Mouse (Mus musculus): ENCODE results near the gene Opcml. TPM values are rescaled to one million over a fixed set of nuclear protein-coding genes. Genes with fewer than 3 reads are reported as not detected.

Opcml gene
- polyA plus RNA-seq, 1 experiment, result 43.6 TPM

GRCm38 (mm10) chr9:28285016-28285415 lies 494.4 kb downstream of the Opcml start:
- H3K27ac ChIP-seq (ENCODE audit: insufficient read depth, low read length), result no peak overlapping the region
- no peaks in the 10 kb centered on the region for H3K27me3 ChIP-seq (ENCODE audit: control insufficient read depth, insufficient read depth, low read length)
- TF ChIP-seq CTCF (IDR thresholded peaks at IDR 0.05; ENCODE audit: borderline replicate concordance, insufficient read depth, low read depth, low read length), result no peak
- no peak for TF ChIP-seq POLR2A (IDR thresholded peaks at IDR 0.05; ENCODE audit: borderline replicate concordance, insufficient read depth, low read length)
- 81% methylated on average over 3 of the region's 3 CpGs for WGBS
- no peak overlapping the region for H3K4me3 ChIP-seq (replicated peaks; ENCODE audit: insufficient read depth, low read depth, low read length)
- DNase-seq, result no peak
- peaks cover 11% of the 10 kb centered on the region; the same call in 1 of the 2 replicates for H3K4me1 ChIP-seq (ENCODE audit: control insufficient read depth, insufficient read depth, low read length)

DNA sequence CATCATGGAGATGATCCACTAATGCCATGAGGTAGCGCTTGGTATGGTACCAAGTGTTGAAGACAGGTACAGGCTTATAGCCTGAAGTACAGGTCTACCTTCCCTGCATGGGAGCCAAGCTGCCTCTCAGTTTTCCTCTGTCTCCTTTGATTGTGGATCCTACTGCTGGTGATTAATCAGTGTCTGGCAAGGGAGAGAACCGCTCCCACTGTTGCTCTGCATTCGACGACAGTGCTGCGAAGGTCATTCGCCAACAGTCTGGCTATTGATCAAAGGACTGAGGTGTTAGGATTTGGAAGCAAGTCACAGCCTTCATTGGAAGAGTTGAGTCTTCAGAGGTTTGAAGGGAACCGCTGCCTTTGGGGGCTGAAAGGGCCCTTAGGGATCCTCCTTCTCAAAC lies 495.8 kb downstream of the Opcml start:
- WGBS, result 95% methylated on average over 7 of the region's 7 CpGs
- H3K27ac ChIP-seq (ENCODE audit: insufficient read depth, low read length), result no peak overlapping the region
- H3K27me3 ChIP-seq (ENCODE audit: control insufficient read depth, insufficient read depth, low read length), result no peaks in the 10 kb centered on the region
- H3K4me3 ChIP-seq (replicated peaks; ENCODE audit: insufficient read depth, low read depth, low read length), result no peak overlapping the region
- TF ChIP-seq CTCF (IDR thresholded peaks at IDR 0.05; ENCODE audit: borderline replicate concordance, insufficient read depth, low read depth, low read length) (no peak), POLR2A (IDR thresholded peaks at IDR 0.05; ENCODE audit: borderline replicate concordance, insufficient read depth, low read length) (no peak)
- peaks cover 11% of the 10 kb centered on the region; the same call in 1 of the 2 replicates for H3K4me1 ChIP-seq (ENCODE audit: control insufficient read depth, insufficient read depth, low read length)
- DNase-seq, result no peak

DNA sequence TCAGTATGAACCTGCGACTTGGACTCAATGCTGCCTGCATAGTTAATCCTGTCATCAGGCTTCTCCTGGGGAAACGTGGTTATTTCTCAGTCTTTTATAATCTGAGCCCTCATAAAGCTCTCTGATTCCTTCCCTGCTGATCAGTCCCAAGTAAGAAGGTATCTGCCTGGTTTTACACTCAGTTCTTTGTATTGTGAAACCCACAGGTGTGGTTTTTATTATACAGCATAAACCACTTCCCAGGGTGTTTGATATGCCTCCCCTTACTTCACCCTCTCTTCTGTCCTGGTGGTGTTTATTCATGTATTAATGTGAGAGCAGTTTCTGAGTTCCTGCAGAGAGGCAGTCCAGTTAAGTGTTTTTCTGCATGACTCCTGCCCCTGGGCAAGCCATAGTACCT lies 496.9 kb downstream of the Opcml start:
- peaks cover 11% of the 10 kb centered on the region; the same call in 1 of the 2 replicates for H3K4me1 ChIP-seq (ENCODE audit: control insufficient read depth, insufficient read depth, low read length)
- 94% methylated on average over 2 of the region's 2 CpGs for WGBS

DNA sequence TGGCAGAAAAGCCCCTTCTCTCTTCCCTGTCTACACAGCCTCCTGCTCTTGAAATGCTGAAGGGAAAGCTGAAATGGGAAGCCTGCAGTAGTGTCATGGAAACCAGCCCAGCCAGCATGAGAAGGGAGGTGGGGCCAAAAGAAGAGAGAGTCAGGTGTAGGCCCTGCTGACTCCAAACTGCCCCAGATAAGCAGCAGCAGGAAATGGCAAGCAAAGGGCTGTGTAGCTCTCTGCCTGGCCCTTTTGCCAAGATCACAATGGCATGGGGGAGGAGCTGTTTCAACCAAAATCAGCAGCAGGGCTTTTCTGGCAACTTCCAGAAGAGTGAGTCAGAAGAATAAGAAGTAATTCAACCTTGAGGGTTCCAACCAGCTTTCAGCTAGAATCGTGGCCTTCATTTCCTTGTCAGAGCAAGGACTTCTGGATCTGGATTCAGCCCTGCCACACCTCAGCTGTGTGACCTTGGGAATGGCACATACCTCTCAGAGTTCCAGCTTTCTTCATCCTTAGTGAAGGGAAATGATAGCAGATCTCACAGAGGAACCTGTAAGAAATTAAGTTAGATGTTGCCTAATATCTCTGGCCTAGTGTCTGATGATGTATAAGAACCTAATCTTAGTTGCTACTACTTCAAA lies 499.2 kb downstream of the Opcml start:
- WGBS, result 7% methylated on average over 1 of the region's 1 CpGs
- peaks cover 11% of the 10 kb centered on the region; the same call in 1 of the 2 replicates for H3K4me1 ChIP-seq (ENCODE audit: control insufficient read depth, insufficient read depth, low read length)
- no peak overlapping the region for H3K4me3 ChIP-seq (replicated peaks; ENCODE audit: insufficient read depth, low read depth, low read length)
- peak overlapping the region; percentile 33; the same call in 1 of the 2 replicates for H3K27ac ChIP-seq (ENCODE audit: insufficient read depth, low read length)
- DNase-seq, result peak; percentile 42 to 76
- H3K27me3 ChIP-seq (ENCODE audit: control insufficient read depth, insufficient read depth, low read length), result no peaks in the 10 kb centered on the region
- TF ChIP-seq POLR2A (IDR thresholded peaks at IDR 0.05; ENCODE audit: borderline replicate concordance, insufficient read depth, low read length) (no peak), CTCF (IDR thresholded peaks at IDR 0.05; ENCODE audit: borderline replicate concordance, insufficient read depth, low read depth, low read length) (no peak)

More for the DNA sequence above, 496.9 kb downstream of the Opcml start:
- no peak for DNase-seq
- TF ChIP-seq POLR2A (IDR thresholded peaks at IDR 0.05; ENCODE audit: borderline replicate concordance, insufficient read depth, low read length), result no peak
- TF ChIP-seq CTCF (IDR thresholded peaks at IDR 0.05; ENCODE audit: borderline replicate concordance, insufficient read depth, low read depth, low read length), result no peak
- H3K4me3 ChIP-seq (replicated peaks; ENCODE audit: insufficient read depth, low read depth, low read length), result no peak overlapping the region
- no peak overlapping the region for H3K27ac ChIP-seq (ENCODE audit: insufficient read depth, low read length)
- no peaks in the 10 kb centered on the region for H3K27me3 ChIP-seq (ENCODE audit: control insufficient read depth, insufficient read depth, low read length)

GRCm38 (mm10) chr9:28303659-28304058 lies 513.1 kb downstream of the Opcml start:
- WGBS, result 56% methylated on average over 8 of the region's 8 CpGs
- TF ChIP-seq CTCF (IDR thresholded peaks at IDR 0.05; ENCODE audit: borderline replicate concordance, insufficient read depth, low read depth, low read length) (no peak), POLR2A (IDR thresholded peaks at IDR 0.05; ENCODE audit: borderline replicate concordance, insufficient read depth, low read length) (no peak)
- Histone ChIP-seq H3K27me3 (ENCODE audit: control insufficient read depth, insufficient read depth, low read length) (no peaks in the 10 kb centered on the region), H3K4me3 (replicated peaks; ENCODE audit: insufficient read depth, low read depth, low read length) (no peak overlapping the region), H3K4me1 (ENCODE audit: control insufficient read depth, insufficient read depth, low read length) (no peaks in the 10 kb centered on the region), H3K27ac (ENCODE audit: insufficient read depth, low read length) (no peak overlapping the region)
- no peak for DNase-seq

- Histone ChIP-seq H3K4me3 (replicated peaks; ENCODE audit: insufficient read depth, low read depth, low read length) (no peak overlapping the region), H3K27ac (ENCODE audit: insufficient read depth, low read length) (no peak overlapping the region), H3K27me3 (ENCODE audit: control insufficient read depth, insufficient read depth, low read length) (no peaks in the 10 kb centered on the region), H3K4me1 (ENCODE audit: control insufficient read depth, insufficient read depth, low read length) (no peaks in the 10 kb centered on the region)
- TF ChIP-seq CTCF (IDR thresholded peaks at IDR 0.05; ENCODE audit: borderline replicate concordance, insufficient read depth, low read depth, low read length) (no peak), POLR2A (IDR thresholded peaks at IDR 0.05; ENCODE audit: borderline replicate concordance, insufficient read depth, low read length) (no peak)
- no peak for DNase-seq
- WGBS, result 72% methylated on average over 11 of the region's 11 CpGs
Observed at GRCm38 (mm10) chr9:28306364-28307121, 516.0 kb downstream of the Opcml start.

- H3K27ac ChIP-seq (ENCODE audit: insufficient read depth, low read length), result no peak overlapping the region
- no peak for TF ChIP-seq POLR2A (IDR thresholded peaks at IDR 0.05; ENCODE audit: borderline replicate concordance, insufficient read depth, low read length)
- TF ChIP-seq CTCF (IDR thresholded peaks at IDR 0.05; ENCODE audit: borderline replicate concordance, insufficient read depth, low read depth, low read length), result no peak
- DNase-seq, result no peak
- H3K27me3 ChIP-seq (ENCODE audit: control insufficient read depth, insufficient read depth, low read length), result no peaks in the 10 kb centered on the region
- no peak overlapping the region for H3K4me3 ChIP-seq (replicated peaks; ENCODE audit: insufficient read depth, low read depth, low read length)
- H3K4me1 ChIP-seq (ENCODE audit: control insufficient read depth, insufficient read depth, low read length), result no peaks in the 10 kb centered on the region
Observed at GRCm38 (mm10) chr9:28307122-28307430, 516.5 kb downstream of the Opcml start.

Measured in cerebellum, adult 2 months (tissue).